Mouse (Mus musculus) retina, adult 2 months (tissue): ENCODE measurements around the gene Cdc27.

ENCODE experiments used
- DNase-seq: peaks from one replicate; pipeline ENCODE4 v3.0.0-alpha.2; 2012; ENCODE audit warnings: low read depth, low spot score

Gene Cdc27

DNA sequence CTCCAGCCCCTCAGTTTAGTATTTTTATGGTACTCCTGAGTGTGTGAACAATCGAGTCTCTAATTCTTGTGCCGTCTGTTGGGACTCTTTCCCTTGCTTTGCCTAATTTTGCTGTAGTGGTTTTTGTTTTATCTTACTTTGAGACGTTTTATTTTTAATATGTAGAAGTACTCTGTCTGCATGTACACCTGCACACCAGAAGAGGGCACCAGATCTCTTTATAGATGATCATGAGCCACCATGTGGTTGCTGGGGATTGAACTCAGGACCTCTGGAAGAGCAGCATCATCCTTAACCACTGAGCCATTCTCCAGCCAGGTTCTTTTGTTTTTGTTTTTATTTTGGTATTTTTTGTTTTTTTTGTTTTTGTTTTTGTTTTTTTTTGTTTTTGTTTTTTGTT, 62.1 kb downstream of the Cdc27 start:
- no peak for DNase-seq

DNA sequence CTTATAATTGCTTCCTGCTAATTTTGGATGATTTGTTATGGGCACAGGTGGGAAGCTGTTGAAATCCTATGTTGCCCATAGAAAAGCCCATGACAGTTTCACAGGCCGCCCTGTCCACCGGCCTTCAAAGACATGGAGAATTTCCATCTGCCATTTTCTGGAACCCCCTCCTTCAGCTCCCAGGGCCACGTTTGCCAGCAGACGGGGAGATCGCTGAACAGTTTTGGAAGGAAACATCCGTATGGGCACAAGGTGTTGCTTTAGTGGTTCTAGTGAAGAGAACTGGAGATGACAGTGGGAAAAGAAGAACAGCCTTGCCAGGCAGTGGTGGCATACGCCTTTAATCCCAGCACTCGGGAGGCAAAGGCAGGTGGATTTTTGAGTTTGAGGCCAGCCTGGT, 68.4 kb downstream of the Cdc27 start:
- DNase-seq: no peak

DNA sequence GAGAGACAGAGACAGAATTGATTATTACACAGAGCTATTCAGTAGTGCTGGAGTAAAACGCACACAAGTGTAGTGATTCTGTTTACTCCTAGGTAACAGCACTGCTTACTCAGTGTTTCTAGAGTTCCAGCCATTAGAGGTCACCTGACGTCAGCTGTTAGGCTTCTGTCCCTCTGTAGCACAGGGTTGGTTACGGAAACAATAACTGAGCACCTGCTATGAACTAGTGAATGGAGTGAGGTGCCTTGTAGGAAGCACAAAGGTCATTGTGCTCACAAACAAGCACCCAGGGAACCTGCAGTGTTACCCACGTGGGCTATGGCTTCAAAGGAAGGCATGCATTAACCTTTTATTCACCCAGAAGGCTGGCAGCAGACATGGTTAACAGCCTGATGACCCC, 70.9 kb downstream of the Cdc27 start:
- no peak for DNase-seq

DNA sequence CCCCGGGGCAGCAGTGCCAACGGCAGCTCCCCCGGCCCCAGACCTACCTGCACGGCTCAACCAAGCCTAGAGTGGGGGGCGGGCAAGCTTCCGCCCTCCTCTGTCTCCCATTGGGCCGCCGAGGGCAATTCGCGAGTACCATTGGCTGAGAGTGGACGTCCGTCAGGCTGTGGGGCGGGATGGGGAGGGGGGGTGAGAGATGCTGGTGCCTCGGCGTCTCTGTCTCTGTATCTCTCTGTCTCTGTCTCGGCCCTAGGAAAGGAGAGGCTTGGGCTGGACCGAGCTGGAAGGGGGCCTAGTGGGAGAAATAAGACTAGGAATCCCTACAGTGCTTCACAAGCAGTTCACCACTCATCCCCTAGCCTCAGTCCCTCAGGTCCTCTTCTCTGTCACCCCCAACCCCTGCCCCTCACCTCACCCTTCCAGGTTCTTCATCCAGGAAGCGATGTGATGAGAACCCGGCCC, 81.0 kb downstream of the Cdc27 start:
- peak; percentile 89 for DNase-seq

DNA sequence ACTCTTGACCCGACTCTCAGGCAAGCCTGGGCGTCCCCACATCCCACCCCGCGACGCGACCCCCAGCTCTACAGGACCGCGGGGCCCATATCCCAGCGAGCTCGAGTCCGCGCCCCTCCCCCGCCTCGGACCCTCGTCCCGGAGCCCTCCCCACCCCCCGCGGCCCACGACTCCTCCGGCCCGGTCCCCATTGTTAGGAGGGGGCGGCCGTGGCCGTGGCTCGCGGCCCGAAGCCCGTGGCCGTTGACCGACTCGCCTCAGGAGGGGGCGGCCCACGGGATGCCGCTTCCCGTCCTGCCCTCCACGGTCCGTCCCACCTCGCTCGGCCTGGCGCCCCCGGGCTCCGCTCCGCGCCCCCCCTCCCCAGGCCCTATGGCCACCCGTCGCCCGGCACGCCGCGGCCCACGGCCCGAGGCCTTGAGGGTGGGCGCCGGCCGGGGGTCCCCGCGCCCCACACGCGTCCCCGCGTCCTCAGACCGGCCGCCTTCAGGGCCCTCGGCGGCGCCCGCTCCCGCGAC, 81.6 kb downstream of the Cdc27 start, which contains the start of gene Kansl1:
Gene Kansl1, minus strand, starts transcription at position 111 of the 518 bp plus-strand sequence.
- DNase-seq: no peak

DNA sequence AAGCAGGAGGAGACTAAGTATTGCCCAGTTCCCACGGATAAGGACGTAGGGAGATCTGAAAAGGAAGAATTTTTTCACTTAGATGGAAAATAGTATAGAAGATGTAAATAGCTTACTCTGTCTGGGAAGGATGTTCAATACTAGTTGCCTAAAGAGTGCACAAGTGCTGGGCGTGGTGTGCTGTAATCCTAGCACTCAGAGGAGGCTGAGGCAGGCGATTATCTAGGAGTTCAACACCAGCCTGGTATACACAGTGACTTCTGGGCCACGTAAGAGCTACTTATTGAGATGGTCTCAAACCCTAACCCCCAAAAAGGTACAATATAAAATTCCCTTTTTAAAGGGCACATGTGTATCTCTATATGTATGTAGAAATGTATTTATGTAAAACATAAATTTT, 82.7 kb downstream of the Cdc27 start:
- DNase-seq: no peak

DNA sequence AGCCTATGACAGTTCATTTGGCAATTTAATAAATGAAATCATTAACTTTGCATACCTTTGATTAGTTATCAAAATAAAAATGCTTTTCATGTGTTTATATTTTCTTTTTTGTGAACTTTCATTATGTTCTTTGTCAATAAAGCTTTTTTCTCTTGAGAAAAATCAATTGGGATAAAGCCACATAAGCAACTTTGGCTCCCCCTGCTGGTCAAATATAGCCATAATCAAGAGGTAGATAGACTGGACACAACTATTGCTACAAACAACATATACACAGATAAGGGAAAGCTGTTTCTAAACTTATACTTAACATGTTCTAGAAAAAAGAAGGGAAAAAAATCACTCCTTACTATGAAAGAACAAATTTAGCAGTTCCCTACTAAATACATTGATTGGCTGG, 88.9 kb downstream of the Cdc27 start:
- DNase-seq: peak; percentile 67

DNA sequence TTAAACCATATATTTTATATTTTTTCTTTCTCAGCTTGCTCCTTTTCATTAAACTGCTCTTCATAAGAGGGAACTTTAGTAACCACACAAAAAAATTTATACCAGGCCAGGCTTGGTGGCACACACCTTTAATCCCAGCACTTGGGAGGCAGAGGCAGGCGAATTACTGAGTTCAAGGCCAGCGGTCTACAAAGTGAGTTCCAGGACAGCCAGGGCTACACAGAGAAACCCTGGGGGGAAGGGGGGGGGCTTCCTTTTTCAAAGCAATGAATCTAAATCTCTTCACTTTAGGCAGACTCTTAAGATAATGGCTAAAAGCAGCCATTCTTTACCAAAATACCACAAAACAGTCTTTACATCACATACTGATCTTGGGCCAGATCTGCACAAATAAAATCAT, 90.7 kb downstream of the Cdc27 start:
- no peak for DNase-seq

DNA sequence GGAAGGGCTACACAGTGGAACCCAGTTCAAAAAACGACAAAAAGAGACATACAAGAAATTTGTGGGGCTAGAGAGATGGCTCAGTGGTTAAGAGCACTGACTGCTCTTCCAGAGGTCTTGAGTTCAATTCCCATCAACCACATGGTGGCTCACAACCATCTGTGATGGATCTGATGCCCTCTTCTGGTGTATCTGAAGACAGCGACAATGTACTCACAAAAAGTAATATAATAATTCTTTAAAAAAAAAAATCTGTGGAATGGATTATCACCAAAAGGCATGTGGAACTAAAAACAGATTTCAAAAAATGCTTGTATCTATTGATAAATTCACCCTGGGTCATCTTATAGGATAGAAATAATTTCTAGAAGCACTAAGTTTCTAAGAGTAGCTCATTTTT, 91.9 kb downstream of the Cdc27 start:
- no peak for DNase-seq
